Mouse (Mus musculus): ENCODE data around the gene Usp36. TPM values are rescaled to one million over a fixed set of nuclear protein-coding genes. Genes with fewer than 3 reads are reported as not detected.
"Not testable (repeated sequence)": the region's sequence is repeated elsewhere in the genome, so short reads cannot be mapped to it uniquely, and the experiment has no call there.

The Usp36 gene
- total RNA-seq, 2 experiments from 2014 or later, result 12.6 to 15.2 TPM

DNA sequence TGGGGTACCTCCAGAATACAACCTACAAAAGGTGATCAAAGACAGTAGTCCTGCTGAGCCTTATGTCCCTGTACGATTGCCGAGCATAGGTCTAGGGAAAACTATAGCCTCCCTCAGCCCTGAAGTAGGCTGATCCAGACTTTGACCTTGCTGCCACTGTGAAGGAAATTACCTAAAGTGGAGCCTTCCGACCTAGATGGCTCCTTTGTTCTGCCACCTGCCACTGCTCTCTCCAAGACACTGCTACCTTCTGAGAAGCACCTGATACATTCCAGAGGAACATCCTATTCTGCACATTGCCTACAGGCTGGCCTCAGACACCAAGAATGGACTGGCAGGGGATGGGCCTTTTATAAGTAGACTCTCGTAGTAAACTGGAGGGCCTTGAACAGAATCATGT, 13.9 kb upstream of the Usp36 start:
- DNase-seq; intact Hi-C loops (cut with DNase I): not testable (repeated sequence)

DNA sequence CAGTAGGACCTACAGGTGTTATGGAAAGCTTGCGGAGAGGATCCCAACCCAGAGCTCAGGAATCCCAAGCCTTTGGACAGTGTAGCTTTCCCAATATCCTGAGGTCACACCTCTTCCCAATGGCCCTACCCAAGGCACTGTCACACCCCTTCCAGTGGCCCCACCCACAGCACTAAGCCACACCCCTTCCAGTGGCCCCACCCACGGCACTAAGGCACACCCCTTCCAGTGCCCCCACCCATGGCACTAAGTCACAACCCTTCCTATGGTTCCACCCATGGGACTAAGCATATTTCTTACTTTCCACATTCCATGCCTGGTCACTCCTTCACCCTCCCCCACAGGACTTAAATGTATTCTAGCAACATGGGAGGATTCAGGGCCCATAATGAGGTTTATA, 8.8 kb upstream of the Usp36 start:
- no peak for DNase-seq
- intact Hi-C loops (cut with DNase I), result no loop called here

DNA sequence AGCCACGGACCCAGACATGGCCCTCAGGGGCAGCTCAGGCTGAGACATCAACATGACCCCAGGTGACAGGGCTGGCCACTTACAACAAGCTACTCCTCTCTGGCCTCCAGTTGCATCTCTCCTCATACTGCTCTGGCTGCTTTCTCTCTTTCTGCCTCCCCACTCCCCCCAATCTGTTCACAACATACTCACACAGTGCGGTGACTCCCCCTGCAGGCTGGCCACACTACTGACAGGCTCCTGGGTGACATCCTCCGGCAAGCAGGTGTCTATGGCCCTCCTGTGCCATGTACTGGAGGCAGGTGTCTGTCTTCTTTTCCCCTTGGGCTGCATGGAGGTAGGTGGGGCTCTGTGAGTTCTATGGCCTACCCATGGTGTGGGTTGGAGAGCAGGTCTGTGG, 7.9 kb upstream of the Usp36 start:
- DNase-seq, result no peak
- intact Hi-C loops (cut with DNase I), result no loop called here

DNA sequence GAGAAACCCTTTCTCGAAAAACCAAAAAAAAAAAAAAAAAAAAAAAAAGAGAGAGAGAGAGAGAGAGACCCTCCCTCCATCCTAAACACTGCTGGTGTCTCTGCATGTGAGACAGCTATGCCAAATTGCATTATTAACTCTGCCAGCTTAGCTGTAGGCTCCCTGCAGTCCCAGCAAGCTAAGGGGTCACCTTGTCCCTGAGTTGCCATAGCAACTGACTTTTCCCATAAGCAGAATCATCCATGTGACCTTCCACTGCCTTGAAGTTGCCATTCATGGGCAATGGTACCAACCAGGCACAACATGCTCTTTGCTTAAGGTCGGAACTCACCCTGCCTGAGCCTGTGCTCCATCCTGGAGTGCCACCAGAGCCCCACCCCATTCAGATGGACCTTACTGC, 5.0 kb upstream of the Usp36 start:
- DNase-seq, result no peak
- intact Hi-C loops (cut with DNase I), result no loop called here

DNA sequence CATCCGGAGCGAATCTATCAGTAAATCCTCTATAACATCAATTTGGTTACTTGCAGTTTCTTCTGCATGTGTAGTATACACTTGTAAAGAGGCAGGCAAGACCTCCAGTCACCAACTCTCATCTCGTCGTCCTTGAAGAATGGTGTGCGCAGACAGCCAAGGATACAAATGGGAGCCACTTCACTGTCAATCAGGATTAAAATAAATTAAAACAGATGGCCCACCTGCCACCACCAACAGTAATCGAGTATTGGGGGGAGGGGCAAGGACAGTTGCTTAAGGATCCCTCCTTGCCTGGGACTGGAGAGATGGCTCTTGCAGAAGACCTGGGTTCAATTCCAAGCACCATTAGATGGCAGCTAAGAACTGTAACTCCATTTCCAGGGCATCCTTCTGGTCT, 2.6 kb upstream of the Usp36 start:
- DNase-seq, result no peak
- intact Hi-C loops (cut with DNase I), result no loop called here

DNA sequence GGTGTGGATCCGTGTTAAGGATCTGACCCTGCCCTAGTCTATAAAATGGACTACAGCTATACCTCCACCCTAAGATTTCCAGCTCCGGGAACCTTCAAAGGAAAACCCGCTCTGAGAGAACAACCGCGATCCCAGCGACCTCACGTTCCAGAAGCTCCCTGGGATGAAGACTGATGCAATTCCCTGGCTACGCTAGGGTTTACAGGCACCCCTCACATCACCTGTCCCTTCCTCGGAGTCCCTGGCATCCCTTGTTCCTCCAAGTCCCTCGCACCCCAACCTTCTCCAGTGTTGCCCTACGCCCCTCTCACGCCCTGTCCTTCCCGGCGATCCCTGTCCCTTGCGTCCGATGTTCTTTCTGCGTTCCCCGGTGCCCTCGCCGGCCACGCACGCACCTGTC, 482 bp downstream of the Usp36 start:
- intact Hi-C loops (cut with DNase I), result no loop called here
- no peak for DNase-seq

DNA sequence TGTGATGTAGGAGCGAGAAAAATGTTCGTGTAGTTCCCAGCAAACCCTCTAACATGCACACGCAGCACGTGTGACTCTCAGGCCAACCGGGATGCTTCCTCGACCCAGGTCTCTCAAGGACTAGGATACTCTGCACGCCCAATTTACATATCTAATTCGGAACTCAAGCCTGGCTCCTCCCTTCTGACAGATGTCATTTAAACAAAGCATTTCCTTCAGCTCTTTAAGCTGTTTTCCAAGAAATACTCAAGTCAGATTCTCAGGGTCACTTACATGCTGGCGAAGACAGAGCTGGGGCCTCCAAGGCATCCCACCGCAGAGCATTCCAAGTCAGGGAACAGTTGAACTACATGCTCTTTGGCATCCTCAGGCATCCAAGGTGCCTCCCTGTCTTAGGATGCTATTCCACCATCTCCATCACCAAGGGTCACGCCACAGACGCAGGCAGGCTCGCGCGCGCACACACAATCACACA, 970 bp downstream of the Usp36 start:
- no peak for DNase-seq
- intact Hi-C loops (cut with DNase I), result no loop called here

DNA sequence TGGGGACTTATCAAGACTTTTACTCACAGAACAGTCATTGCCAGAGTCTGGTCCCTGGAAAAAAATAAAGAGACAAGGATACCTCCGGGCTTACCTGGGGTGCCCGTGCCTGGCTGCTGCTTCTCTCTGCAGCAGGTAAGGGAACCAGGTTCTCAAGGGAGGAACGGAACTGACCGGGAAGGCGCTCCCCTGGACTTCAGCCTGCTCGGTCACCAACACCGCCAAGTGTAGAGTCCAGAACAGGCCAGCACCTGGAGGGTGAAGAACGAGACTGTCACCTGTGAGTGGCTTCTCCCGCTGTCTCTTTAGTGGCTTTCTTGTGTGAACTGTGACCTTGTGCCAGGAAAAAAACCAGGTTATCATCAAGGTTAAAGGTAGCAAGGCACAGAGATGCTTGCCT, 2.5 kb downstream of the Usp36 start:
- DNase-seq, result no peak
- intact Hi-C loops (cut with DNase I), result no loop called here

DNA sequence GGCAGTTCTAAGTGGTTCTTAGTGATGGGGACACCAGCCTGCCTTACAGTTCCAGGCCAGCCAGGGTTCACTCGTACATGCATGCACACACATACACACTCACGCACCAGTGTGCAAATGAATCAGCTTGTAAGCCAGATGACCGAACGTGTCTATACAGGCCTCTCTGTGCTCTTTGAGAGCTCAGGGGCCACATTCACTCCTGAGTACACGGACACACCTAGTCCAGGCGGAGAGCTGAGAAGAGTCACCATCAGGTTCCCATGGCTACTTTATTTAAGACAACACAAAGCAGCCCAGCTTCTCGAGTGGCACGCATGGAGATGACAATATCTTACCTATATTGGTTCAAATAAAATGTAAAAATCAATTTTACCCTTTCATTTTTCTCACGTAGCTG, 3.6 kb downstream of the Usp36 start:
- DNase-seq, result no peak
- intact Hi-C loops (cut with DNase I), result no loop called here

DNA sequence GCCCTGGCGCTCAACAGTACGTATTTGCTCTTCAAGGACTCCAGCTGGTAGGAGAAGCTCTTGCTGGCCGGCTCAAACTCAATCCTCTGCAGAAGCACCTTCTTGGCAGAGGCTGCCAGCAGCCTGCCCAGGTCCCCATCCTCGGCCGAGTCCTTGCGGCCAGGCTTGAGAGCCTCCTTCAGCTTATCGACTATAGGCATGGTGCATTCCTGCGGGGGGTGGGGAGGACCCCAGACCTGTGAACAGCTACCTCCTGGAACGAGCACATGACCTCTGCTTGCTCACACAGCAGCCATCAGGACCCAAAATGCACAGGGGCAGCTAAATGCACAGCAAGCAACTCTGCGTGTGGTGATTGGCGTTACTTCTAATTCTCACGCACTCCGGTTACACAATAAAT, 4.3 kb downstream of the Usp36 start:
- DNase-seq, result no peak
- intact Hi-C loops (cut with DNase I), result no loop called here

DNA sequence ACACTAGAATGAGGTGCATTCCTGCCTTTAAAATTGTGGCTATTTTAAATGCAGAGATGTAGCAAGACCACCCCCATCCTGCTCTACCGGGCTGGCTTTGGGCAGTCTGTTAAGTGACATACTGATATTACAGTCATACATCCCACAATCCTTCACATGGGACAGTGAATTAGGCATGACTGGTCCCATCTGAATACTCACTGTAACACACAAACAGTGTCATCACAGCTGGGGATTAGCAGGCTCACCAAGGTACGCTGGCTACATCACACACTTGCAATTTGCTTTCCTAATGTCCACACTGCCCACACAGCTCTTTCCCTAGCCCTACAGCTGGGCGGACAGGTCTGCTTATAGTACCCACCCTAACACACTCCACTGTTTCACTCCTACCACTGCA, 9.8 kb downstream of the Usp36 start:
- intact Hi-C loops (cut with DNase I), result no loop called here
- DNase-seq, result no peak

DNA sequence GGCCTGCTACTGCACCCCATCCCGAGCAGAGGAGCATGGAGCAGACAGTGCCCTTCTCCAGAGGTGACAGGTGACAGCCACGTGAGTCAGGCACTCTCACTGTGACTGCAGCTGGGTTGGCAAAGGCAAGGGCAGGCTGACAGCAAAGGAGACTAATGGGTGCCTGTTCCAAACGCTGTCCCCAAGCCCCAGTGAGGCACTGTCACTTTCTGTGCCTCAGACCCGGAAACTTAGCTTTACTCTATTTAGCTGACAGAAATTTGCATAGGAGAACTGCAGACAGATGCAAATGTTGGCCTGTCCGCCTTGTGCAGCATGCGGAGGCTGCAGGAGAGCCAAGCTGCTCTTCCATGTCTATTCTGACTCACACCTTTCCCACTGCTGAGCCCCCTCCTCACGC, 13.7 kb downstream of the Usp36 start:
- DNase-seq, result no peak
- intact Hi-C loops (cut with DNase I), result no loop called here

DNA sequence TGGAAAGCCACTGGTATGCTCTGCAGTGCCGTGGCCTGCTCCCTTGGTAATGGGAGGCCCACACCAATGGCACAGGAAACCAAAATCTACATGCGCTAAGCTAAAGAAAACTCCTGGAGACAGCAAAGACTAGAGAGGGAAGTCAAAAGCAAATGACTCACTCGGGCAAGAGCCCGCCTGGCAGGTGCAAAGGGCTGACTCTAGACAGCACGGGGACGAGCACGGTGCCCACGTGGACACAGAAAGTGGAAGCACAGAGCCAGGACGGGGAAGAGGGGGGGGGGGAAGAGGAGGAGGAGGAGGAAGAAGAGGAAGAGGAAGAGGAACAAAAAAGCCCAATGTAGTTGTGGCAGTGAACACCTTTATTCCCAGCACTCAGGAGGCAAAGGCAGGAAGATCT, 15.0 kb downstream of the Usp36 start:
- intact Hi-C loops (cut with DNase I), result no loop called here
- no peak for DNase-seq

DNA sequence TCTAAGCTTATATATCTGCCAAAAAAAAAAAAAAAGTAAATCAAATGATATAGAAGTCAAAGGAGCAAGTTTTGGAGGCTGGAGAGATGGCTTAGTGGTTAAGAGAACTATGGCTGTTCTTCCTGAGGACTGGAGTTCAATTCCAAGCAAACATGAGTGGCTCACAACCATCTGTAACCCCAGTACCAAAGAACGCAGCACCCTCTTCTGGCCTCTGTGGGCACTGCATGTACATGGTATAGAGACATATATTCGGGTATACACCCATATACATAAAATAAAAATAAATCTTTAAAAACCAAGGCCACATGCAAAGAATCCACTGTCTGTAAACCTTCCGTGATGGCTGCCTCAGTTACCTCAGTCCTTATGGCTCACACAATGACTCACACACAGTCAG, 20.2 kb downstream of the Usp36 start:
- intact Hi-C loops (cut with DNase I), result loop anchor here (2.0 to 5.0 kb wide), 2 partner anchors 168 to 187 kb away; no protein-coding TSS in a partner anchor
- peak in 1 of 2 experiments; percentile 52 for DNase-seq

DNA sequence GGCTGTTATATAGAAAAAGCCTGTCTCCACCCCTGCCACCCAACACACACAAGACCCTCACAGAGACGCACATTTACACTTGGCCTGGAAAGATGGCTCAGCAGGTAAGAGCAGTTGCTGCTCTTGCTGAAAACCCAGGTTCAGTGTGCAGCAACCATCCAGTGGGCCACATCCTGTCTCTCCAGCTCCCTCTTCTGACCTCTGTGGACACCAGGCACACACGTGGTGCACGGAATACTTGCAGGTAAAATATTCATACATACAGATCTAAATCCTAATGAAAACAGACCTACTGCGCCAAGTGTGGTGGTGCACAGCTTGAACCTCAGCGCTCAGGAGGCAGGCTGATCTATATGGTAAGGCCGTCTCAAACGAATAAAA, 23.4 kb downstream of the Usp36 start:
- intact Hi-C loops (cut with DNase I), result loop anchor here (5.0 kb wide), 1 partner anchor 164 kb away; no protein-coding TSS in a partner anchor
- no peak for DNase-seq

DNA sequence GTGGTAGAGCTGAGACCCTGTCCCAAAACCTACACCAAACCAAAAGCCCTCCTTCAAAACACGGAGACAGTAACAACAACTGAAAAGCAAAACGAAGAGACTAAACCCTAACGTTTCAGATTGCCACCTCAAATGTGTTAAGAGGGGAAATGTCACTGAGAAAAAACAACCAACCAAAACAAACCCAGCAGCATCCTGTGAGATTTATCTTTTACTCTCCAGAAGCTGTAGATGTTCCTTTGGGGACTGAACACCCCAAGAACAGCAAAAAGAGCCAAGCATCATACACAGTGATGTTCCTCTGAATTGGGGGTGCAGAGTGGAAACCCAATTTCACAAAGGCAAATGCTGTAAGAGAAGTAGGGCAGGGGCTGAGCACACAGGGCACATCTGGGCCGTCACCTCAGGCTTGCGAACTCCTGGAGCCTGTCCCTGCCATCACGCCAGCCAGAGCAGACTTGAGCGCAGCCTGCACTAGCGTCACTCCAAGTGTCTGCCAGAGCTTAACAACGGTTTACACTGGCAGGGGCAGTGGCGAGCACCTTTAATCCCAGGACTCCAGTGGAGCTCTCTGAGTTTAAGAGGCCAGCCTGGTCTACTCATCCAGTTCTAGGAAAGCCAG, 23.9 kb downstream of the Usp36 start:
- intact Hi-C loops (cut with DNase I), result loop anchor here (5.0 kb wide), 1 partner anchor 164 kb away; no protein-coding TSS in a partner anchor
- no peak for DNase-seq

DNA sequence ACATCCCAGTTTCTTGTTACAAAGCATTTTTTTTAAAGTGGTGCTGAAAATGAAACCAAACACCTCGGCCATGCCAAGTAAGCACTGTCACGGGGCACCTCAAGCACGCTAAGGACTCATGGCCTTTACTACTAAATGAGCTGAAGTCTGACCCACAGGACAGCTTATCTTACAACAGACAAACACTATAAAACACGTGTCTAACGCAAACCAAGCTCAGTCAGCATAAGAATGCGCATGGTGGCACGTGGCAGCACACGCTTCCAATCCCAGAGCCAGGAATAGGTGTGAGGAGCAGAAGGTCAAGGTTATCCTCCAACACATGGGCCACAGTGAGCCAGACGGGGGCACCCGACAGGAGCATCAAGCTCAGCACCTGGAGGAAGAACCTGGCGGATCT, 24.4 kb downstream of the Usp36 start:
- intact Hi-C loops (cut with DNase I), result loop anchor here (5.0 kb wide), 1 partner anchor 163 kb away; no protein-coding TSS in a partner anchor
- no peak for DNase-seq

DNA sequence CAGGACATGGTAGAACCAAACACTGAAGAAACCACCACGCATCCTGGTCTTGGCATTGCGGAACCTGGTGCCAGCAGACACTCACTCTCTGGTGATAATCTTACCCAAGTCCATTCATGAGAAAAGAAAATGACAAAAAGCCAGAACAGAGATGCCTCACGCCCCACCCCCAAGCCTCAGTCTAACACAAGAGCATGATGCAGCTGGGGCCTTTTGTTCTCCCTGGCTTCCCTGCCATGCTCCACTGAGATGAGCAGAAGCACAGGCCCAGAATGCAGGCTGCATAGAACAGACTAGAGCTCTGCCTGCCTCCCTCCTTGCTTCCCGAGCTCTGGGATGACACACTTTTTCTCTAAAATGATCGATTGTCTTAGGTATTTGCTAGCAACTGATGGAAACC, 26.9 kb downstream of the Usp36 start:
- no peak for DNase-seq
- intact Hi-C loops (cut with DNase I), result no loop called here

DNA sequence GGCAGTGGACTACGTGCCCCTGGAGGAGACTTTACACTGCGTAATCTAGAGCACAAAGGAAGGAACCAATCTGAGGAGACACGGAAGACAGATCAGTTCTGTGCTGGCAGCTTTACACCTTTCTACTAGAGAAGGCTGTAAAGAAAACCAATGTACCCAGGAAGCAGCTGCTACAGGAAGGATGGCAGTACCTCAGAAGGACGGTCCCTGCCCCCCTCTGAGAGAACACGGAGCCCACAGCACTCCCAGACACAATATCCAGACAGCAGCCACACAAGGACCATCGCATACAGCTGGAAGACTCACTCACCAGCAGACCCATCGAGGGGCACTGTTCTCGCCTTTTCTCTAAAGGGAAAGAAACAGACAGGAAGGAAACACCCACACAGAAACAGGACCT, 30.0 kb downstream of the Usp36 start:
- intact Hi-C loops (cut with DNase I), result no loop called here
- DNase-seq, result no peak

DNA sequence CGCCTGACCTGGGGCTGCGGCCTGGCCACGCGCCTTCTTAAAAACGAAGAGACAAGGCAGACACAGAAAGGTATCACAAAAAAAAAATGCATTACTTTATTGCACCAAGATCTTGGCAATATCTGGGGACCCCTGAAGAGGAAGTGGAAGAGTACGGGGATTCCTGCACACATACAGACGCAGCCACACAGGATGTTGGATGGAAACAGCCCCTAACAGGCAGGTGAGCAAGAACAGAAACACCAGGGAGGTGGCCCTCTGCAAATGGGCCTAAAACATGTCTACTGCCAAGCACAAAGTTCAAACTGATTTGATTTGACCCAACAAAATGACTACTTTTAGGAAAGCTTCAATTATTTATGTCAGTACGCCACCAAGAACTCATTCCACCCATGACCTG, 30.5 kb downstream of the Usp36 start:
- intact Hi-C loops (cut with DNase I), result no loop called here

DNA sequence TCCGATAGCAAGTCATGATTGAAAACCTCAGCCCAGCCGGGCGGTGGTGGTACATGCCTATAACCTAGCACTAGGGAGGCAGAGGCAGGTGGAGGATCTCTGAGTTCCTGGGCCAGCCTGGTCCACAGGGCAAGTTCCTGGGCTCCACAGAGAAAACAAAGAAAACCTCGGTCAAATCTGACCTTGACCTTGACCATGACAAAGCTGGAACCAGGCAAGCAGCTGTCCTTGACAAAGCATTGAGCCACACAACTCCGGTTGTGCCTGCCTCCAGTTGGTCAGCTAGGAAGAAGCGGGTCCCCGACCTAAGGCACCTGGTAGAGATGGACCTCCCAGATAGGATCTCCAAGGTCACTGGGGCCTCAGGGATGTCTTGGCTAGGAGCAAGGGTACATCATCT, 33.7 kb downstream of the Usp36 start:
- DNase-seq, result no peak
- intact Hi-C loops (cut with DNase I), result no loop called here

More for the DNA sequence above, 30.5 kb downstream of the Usp36 start:
- no peak for DNase-seq

DNA sequence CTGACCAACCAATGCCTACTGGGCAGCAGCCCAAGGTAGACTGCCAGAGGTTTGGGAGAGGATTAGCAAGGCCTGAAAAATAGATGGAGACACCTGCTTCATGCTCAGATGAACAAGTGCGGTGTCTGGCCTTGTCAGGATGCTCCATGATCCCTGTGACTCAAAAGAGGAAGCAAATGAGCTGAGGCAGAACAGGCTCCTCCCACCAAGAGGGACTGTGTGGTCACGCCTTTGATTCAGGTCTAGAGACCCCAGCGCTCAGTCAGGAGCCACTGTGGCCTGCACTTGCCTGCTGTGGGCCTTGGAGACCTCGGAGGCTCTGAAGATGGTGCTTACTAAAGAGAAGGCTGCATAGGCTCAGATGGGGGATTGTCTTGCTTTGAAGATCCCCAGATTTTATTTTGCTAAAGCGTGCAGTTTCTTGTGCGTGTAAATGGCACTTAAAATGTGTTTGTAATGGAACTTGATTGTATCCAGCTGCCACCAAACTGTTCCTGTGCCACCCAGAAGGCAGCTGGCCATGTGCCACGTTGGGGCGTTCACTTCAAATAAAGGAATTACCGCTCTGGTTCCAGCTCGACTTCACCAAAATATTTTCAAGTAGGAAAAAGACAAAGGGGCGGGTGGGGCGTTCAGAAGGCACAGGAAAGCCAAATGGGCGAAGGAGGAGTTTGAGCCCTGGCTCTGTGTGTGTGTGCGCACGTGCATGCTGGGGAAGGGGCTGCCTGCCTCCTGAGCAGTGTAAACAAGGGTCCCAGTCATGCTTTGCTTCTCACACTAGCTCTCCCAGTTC, 35.7 kb downstream of the Usp36 start:
- intact Hi-C loops (cut with DNase I), result no loop called here
- DNase-seq, result peak; percentile 55 to 68

All from heart, postnatal 36 days (tissue).